Mouse (Mus musculus): ENCODE data around the gene Mcoln1. TPM values are rescaled to one million over a fixed set of nuclear protein-coding genes. Genes with fewer than 3 reads are reported as not detected.

Gene Mcoln1
- polyA plus RNA-seq, 1 experiment from 2014 or later = 56.0 TPM

- WGBS = 1% methylated on average over 25 of the region's 25 CpGs
- Histone ChIP-seq H3K27me3 (ENCODE audit: control insufficient read depth, insufficient read depth, low read length) (no peaks in the 10 kb centered on the region), H3K9ac (ENCODE audit: low read length) (peak within 1 kb of the TSS; percentile 48), H3K4me3 (ENCODE audit: low read depth, low read length) (peak within 1 kb of the TSS; percentile 54), H3K4me1 (ENCODE audit: control insufficient read depth, insufficient read depth, low read length) (no peaks in the 10 kb centered on the region), H3K27ac (ENCODE audit: low read depth, low read length) (0 out of 2 replicates have a peak within 1 kb of the TSS, but pooled peaks have one; percentile 20), H3K36me3 (ENCODE audit: control insufficient read depth, insufficient read depth, low read length) (peaks cover 3% of the 10 kb centered on the region), H3K9me3 (ENCODE audit: control insufficient read depth, low read length) (no peaks in the 10 kb centered on the region), H3K4me2 (ENCODE audit: low read depth) (peak within 1 kb of the TSS; percentile 98)
- DNase-seq (ENCODE audit: low spot score) (peak; percentile 86), ATAC-seq (ENCODE audit: insufficient read depth, low FRiP score, low TSS enrichment) (peak; percentile 72)
Observed at GRCm38 (mm10) chr8:3515260-3515671, 15.0 kb downstream of the Mcoln1 start, which contains the start of gene Pnpla6. Pnpla6 (plus strand) TSS chr8:3515384.

DNA sequence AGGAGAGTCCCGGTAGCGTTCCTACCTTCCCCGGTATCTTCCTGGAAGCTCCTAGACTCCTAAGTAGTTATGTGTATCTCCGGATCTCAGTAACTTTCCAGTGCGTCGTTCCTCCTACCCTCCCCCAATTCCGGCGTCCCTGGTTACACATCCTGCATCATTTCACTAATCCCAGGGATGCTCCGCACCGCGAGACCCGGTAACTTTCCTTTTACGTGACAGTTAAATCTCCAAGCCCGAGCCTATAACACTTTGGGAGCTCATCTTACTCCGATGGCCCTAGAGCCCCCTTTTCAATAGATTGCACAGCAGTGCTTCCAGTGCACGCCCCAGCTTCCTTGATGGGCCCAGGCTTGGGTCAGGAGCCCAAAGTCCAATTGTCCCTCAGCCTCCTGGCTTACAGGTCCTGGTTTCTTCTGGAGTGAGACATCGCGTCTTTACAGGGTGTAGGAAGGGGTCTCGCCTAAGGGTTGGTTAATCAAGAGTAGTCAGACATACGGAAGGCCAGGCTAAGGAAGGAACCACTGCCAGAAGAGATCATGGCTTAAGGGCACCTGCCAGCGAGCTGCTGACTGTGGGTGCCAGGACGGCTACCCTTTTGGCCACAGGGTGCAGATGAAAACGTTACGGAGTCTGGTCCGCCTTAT lies 15.6 kb downstream of the Mcoln1 start:
- Histone ChIP-seq H3K27me3 (ENCODE audit: control insufficient read depth, insufficient read depth, low read length) (no peaks in the 10 kb centered on the region), H3K4me3 (ENCODE audit: low read depth, low read length) (peak overlapping the region; percentile 54), H3K4me1 (ENCODE audit: control insufficient read depth, insufficient read depth, low read length) (no peaks in the 10 kb centered on the region), H3K36me3 (ENCODE audit: control insufficient read depth, insufficient read depth, low read length) (no peaks in the 10 kb centered on the region; the same call in none of the 2 replicates), H3K4me2 (ENCODE audit: low read depth) (peak overlapping the region; percentile 98), H3K9ac (ENCODE audit: low read length) (peak overlapping the region; percentile 48), H3K27ac (ENCODE audit: low read depth, low read length) (0 out of 2 replicates have a peak overlapping the region, but pooled peaks have one; percentile 20), H3K9me3 (ENCODE audit: control insufficient read depth, low read length) (no peaks in the 10 kb centered on the region)
- ATAC-seq (ENCODE audit: insufficient read depth, low FRiP score, low TSS enrichment) (peak; percentile 36), DNase-seq (ENCODE audit: low spot score) (peak; percentile 44)
- WGBS = 0% methylated on average over 25 of the region's 25 CpGs

DNA sequence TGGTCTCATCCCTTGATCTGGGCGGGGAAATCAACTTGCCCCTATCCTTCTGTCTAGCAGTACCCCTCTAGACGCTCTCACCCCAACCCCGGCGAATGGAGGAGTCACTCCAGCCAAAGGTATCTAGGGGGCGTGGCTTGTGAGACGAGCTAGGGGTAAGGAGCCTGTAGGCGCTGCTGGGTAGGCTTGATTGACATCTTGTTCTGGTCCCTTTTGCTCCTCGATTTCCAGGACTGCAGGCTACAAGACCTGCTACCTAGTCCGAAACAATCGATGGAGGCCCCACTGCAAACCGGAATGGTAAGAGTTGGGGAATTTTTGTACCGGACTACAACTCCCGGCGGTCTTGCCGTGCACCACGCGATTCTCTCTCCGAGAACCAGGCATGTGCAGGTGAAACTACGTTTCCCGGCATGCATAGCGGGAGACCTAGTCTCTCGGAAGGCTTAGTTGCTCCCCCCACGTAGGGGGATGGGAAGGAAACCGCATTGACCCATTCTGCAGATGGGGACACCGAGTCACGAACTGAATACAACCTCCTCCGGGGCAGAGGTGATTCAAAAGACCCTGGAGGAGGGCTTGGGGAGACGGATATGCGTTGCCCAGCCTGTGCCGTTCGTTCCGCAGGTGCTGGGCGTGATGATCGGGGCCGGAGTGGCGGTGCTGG lies 16.3 kb downstream of the Mcoln1 start:
- Histone ChIP-seq H3K4me2 (ENCODE audit: low read depth) (peak overlapping the region; percentile 98), H3K36me3 (ENCODE audit: control insufficient read depth, insufficient read depth, low read length) (no peaks in the 10 kb centered on the region; the same call in 1 of the 2 replicates), H3K9ac (ENCODE audit: low read length) (peak overlapping the region; percentile 48), H3K27me3 (ENCODE audit: control insufficient read depth, insufficient read depth, low read length) (no peaks in the 10 kb centered on the region), H3K4me3 (ENCODE audit: low read depth, low read length) (peak overlapping the region; percentile 54), H3K27ac (ENCODE audit: low read depth, low read length) (no peak overlapping the region), H3K9me3 (ENCODE audit: control insufficient read depth, low read length) (no peaks in the 10 kb centered on the region), H3K4me1 (ENCODE audit: control insufficient read depth, insufficient read depth, low read length) (no peaks in the 10 kb centered on the region)
- ATAC-seq (ENCODE audit: insufficient read depth, low FRiP score, low TSS enrichment) (peak; percentile 86), DNase-seq (ENCODE audit: low spot score) (peak; percentile 89)
- under 1% methylated on average over 36 of the region's 36 CpGs for WGBS

- H3K27me3 ChIP-seq (ENCODE audit: control insufficient read depth, insufficient read depth, low read length) = no peaks in the 10 kb centered on the region
- no peaks in the 10 kb centered on the region for H3K9me3 ChIP-seq (ENCODE audit: control insufficient read depth, low read length)
- no peaks in the 10 kb centered on the region for H3K4me1 ChIP-seq (ENCODE audit: control insufficient read depth, insufficient read depth, low read length)
- H3K9ac ChIP-seq (ENCODE audit: low read length) = peak overlapping the region; percentile 27; the same call in 1 of the 2 replicates
- H3K4me2 ChIP-seq (ENCODE audit: low read depth) = peak overlapping the region; percentile 98
- 9% methylated on average over 16 of the region's 16 CpGs for WGBS
- DNase-seq (ENCODE audit: low spot score) = peak; percentile 32
- H3K36me3 ChIP-seq (ENCODE audit: control insufficient read depth, insufficient read depth, low read length) = no peaks in the 10 kb centered on the region; the same call in 1 of the 2 replicates
- H3K27ac ChIP-seq (ENCODE audit: low read depth, low read length) = no peak overlapping the region
- peak overlapping the region; percentile 54 for H3K4me3 ChIP-seq (ENCODE audit: low read depth, low read length)
- ATAC-seq (ENCODE audit: insufficient read depth, low FRiP score, low TSS enrichment) = no peak
Observed at GRCm38 (mm10) chr8:3517117-3517495, 16.8 kb downstream of the Mcoln1 start.

GRCm38 (mm10) chr8:3522007-3522697 lies 21.9 kb downstream of the Mcoln1 start:
- 91% methylated on average over 13 of the region's 13 CpGs for WGBS
- Histone ChIP-seq H3K27ac (ENCODE audit: low read depth, low read length) (no peak overlapping the region), H3K4me1 (ENCODE audit: control insufficient read depth, insufficient read depth, low read length) (no peaks in the 10 kb centered on the region), H3K9ac (ENCODE audit: low read length) (no peak overlapping the region), H3K36me3 (ENCODE audit: control insufficient read depth, insufficient read depth, low read length) (peaks cover 6% of the 10 kb centered on the region; the same call in 1 of the 2 replicates), H3K9me3 (ENCODE audit: control insufficient read depth, low read length) (no peaks in the 10 kb centered on the region), H3K4me2 (ENCODE audit: low read depth) (no peak overlapping the region), H3K4me3 (ENCODE audit: low read depth, low read length) (no peak overlapping the region), H3K27me3 (ENCODE audit: control insufficient read depth, insufficient read depth, low read length) (no peaks in the 10 kb centered on the region)
- DNase-seq (ENCODE audit: low spot score) = no peak
- no peak for ATAC-seq (ENCODE audit: insufficient read depth, low FRiP score, low TSS enrichment)

- ATAC-seq (ENCODE audit: insufficient read depth, low FRiP score, low TSS enrichment) (no peak), DNase-seq (ENCODE audit: low spot score) (no peak)
- H3K9me3 ChIP-seq (ENCODE audit: control insufficient read depth, low read length) = no peaks in the 10 kb centered on the region
- no peak overlapping the region for H3K9ac ChIP-seq (ENCODE audit: low read length)
- H3K4me1 ChIP-seq (ENCODE audit: control insufficient read depth, insufficient read depth, low read length) = no peaks in the 10 kb centered on the region
- H3K4me2 ChIP-seq (ENCODE audit: low read depth) = no peak overlapping the region
- H3K27me3 ChIP-seq (ENCODE audit: control insufficient read depth, insufficient read depth, low read length) = no peaks in the 10 kb centered on the region
- 95% methylated on average over 5 of the region's 5 CpGs for WGBS
- peaks cover 3% of the 10 kb centered on the region for H3K36me3 ChIP-seq (ENCODE audit: control insufficient read depth, insufficient read depth, low read length)
- H3K4me3 ChIP-seq (ENCODE audit: low read depth, low read length) = no peak overlapping the region
- H3K27ac ChIP-seq (ENCODE audit: low read depth, low read length) = no peak overlapping the region
Observed at GRCm38 (mm10) chr8:3530816-3531215, 30.6 kb downstream of the Mcoln1 start.

GRCm38 (mm10) chr8:3531936-3532335 lies 31.7 kb downstream of the Mcoln1 start:
- Histone ChIP-seq H3K9me3 (ENCODE audit: control insufficient read depth, low read length) (no peaks in the 10 kb centered on the region), H3K27me3 (ENCODE audit: control insufficient read depth, insufficient read depth, low read length) (no peaks in the 10 kb centered on the region), H3K4me1 (ENCODE audit: control insufficient read depth, insufficient read depth, low read length) (no peaks in the 10 kb centered on the region), H3K27ac (ENCODE audit: low read depth, low read length) (no peak overlapping the region), H3K9ac (ENCODE audit: low read length) (no peak overlapping the region), H3K4me3 (ENCODE audit: low read depth, low read length) (no peak overlapping the region), H3K36me3 (ENCODE audit: control insufficient read depth, insufficient read depth, low read length) (peaks cover 6% of the 10 kb centered on the region), H3K4me2 (ENCODE audit: low read depth) (no peak overlapping the region)
- ATAC-seq (ENCODE audit: insufficient read depth, low FRiP score, low TSS enrichment) (no peak), DNase-seq (ENCODE audit: low spot score) (no peak)
- 94% methylated on average over 18 of the region's 18 CpGs for WGBS

DNA sequence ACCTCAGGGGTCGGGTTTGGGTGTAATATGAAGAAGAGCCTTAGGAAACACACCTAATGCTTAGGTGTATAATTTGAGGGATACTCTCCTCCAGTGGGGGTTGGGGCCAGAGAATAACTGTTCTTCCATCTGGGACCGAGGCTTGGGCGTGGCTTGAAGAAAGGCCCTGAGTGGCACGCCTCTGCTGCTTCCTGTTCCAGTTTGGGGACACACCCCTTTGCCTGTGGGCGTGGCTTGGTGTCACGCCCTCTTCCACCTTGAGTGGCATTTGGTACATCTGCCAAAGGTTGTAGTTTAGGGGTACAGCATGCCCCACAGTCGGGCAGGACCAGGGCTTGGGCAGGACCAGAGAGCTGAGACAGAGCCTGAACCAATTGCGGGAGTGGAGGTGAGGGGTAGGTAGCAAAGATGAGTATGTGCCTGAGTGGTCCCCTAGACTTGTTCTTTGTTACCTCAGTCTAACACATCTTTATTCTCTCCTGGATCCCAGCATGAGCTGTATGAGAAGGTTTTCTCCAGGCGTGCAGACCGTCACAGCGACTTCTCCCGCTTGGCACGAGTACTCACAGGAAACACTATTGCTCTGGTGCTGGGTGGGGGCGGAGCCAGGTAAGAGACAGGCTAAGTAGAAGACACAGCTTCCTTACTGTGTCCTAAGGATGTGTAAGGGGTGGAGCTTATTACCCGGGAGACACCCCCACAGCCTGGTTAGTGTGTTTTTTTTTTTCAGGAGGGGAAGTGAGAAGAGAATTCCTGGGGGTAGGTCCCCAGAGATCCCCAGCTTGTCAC lies 36.0 kb downstream of the Mcoln1 start:
- no peak for ATAC-seq (ENCODE audit: insufficient read depth, low FRiP score, low TSS enrichment)

More for the DNA sequence above, 36.0 kb downstream of the Mcoln1 start:
- no peak overlapping the region for H3K4me3 ChIP-seq (ENCODE audit: low read depth, low read length)
- H3K36me3 ChIP-seq (ENCODE audit: control insufficient read depth, insufficient read depth, low read length) = peaks cover 5% of the 10 kb centered on the region
- no peak for DNase-seq (ENCODE audit: low spot score)
- H3K4me2 ChIP-seq (ENCODE audit: low read depth) = no peak overlapping the region
- H3K27me3 ChIP-seq (ENCODE audit: control insufficient read depth, insufficient read depth, low read length) = no peaks in the 10 kb centered on the region
- no peak overlapping the region for H3K27ac ChIP-seq (ENCODE audit: low read depth, low read length)
- no peaks in the 10 kb centered on the region for H3K4me1 ChIP-seq (ENCODE audit: control insufficient read depth, insufficient read depth, low read length)
- H3K9me3 ChIP-seq (ENCODE audit: control insufficient read depth, low read length) = no peaks in the 10 kb centered on the region
- WGBS = 57% methylated on average over 15 of the region's 15 CpGs
- H3K9ac ChIP-seq (ENCODE audit: low read length) = no peak overlapping the region
